Mouse (Mus musculus): ENCODE measurements around the gene Nuak1. TPM values are rescaled to one million over a fixed set of nuclear protein-coding genes. Genes with fewer than 3 reads are reported as not detected.

Nuak1 gene
- polyA plus RNA-seq, 1 experiment from 2014 or later: 4.0 TPM

DNA sequence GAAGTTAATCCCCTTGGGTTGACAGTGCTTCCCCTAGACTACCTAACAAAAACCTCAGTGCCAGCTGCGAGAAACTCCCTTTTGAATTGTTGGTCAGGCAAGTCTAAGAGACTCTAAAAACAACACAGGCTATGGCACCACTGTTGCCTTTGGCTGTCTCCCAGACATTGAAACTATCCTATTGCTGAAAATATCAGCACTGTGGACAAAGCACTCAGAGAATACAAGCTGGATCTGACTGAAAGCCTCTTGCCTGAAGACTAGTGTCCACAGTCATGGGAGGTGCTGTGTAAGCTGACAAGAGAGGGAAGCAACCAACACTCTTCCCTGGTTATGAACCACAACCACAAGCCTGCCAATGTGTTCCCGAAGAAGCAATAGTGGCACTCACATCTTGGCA is 96.9 kb downstream of the Nuak1 start:
- Histone ChIP-seq H3K9me3 (no peaks in the 10 kb centered on the region), H3K9ac (no peak overlapping the region), H3K27ac (no peak overlapping the region), H3K27me3 (no peaks in the 10 kb centered on the region), H3K4me3 (no peak overlapping the region), H3K36me3 (no peaks in the 10 kb centered on the region), H3K4me1 (0 out of 2 replicates have a peak, but pooled peaks cover 3% of the 10 kb centered on the region), H3K4me2 (replicated peaks) (no peak overlapping the region)
- ATAC-seq (ENCODE audit: low FRiP score, low read depth): no peak
- WGBS: 83% methylated on average over 2 of the region's 2 CpGs

DNA sequence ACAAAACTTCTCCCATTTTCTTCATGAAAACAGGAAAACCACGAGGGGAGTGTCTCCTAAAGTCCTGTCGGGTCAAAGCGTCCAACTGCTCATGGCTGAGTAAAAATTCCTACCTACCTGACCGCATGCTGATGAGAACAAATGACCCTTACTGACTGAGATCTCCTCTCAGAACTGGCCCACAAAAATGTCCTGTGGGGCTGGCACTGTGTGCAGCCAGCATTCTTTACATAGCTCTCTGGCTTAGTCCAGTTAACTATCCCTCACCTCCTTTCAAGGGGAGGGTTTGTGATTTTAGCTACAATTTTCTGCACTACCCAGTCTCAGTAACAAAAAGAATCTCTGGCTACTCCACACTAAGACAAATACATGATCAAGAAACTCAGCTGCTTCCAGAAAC is 100.9 kb downstream of the Nuak1 start:
- no peaks in the 10 kb centered on the region for H3K9me3 ChIP-seq
- H3K27me3 ChIP-seq: no peaks in the 10 kb centered on the region
- WGBS: 72% methylated on average over 4 of the region's 4 CpGs
- H3K4me1 ChIP-seq: no peaks in the 10 kb centered on the region
- H3K36me3 ChIP-seq: no peaks in the 10 kb centered on the region
- H3K27ac ChIP-seq: no peak overlapping the region
- H3K9ac ChIP-seq: no peak overlapping the region
- H3K4me3 ChIP-seq: no peak overlapping the region
- no peak for ATAC-seq (ENCODE audit: low FRiP score, low read depth)
- H3K4me2 ChIP-seq (replicated peaks): no peak overlapping the region

DNA sequence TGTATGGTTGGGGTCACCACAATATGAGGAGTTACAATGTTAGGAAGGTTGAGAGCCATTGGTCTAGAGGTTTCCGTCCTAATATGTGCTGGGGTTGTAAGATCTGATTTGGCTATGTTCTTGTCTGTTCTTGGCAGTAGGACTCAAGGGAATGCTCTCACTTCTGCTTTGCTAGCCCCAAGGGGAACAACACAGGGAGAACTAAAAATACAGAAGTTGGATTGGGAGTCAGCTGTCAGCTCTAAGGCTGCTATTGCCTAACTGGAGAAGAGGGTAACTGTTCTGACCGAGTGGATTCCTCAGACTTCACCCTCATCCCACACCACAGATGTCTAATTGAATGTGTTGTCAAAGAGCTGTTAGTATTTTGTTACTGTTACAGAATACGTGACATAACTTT is 101.6 kb downstream of the Nuak1 start:
- H3K27me3 ChIP-seq: no peaks in the 10 kb centered on the region
- H3K36me3 ChIP-seq: no peaks in the 10 kb centered on the region
- 81% methylated on average over 3 of the region's 3 CpGs for WGBS
- H3K27ac ChIP-seq: no peak overlapping the region
- no peak for ATAC-seq (ENCODE audit: low FRiP score, low read depth)
- H3K9me3 ChIP-seq: no peaks in the 10 kb centered on the region
- no peaks in the 10 kb centered on the region for H3K4me1 ChIP-seq
- no peak overlapping the region for H3K4me2 ChIP-seq (replicated peaks)
- H3K4me3 ChIP-seq: no peak overlapping the region
- H3K9ac ChIP-seq: no peak overlapping the region

DNA sequence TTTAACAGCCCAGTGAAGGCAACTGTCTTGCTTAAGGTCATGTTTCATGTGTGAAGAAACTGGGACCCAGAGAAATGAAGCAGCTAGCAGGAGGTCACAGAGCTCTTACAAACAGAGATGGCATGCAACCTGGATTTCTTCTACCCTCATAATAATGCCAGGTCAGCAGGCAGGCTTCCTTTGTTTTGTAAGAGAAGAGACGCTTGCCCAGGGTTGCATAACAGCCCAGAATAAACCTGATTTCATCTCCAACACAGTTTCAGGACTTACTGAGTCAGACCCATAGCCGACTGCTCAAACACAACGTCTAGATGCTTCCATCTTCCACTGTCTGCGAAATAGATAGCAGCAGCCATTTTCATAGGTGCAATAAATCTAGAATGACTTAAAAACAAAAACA is 105.0 kb downstream of the Nuak1 start:
- H3K4me3 ChIP-seq: no peak overlapping the region
- 0 out of 2 replicates have a peak, but pooled peaks cover 7% of the 10 kb centered on the region for H3K4me1 ChIP-seq
- H3K27me3 ChIP-seq: no peaks in the 10 kb centered on the region
- no peaks in the 10 kb centered on the region for H3K36me3 ChIP-seq
- no peak overlapping the region for H3K27ac ChIP-seq
- no peak for ATAC-seq (ENCODE audit: low FRiP score, low read depth)
- H3K4me2 ChIP-seq (replicated peaks): no peak overlapping the region
- WGBS: 84% methylated on average over 4 of the region's 4 CpGs
- no peak overlapping the region for H3K9ac ChIP-seq
- 0 out of 2 replicates have a peak, but pooled peaks cover 6% of the 10 kb centered on the region for H3K9me3 ChIP-seq

DNA sequence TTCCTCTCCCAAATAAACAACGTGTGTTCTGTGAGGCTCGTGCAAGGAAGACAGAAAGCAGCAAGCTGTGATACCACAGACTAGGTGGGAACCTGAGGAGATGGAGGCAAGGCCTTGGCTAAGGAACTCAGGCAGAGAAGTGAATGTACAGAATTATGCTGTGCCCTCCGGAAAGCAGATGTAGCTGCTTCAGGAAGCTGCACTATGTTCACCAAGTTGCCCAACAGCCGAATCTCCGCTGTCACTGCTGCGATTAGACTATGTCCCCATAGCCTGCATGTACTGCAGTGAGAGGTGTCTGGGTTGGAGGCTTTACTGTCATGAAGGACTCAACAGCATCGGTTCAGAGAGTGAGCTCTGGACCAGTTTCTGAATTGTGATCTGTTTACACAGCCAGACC is 110.6 kb downstream of the Nuak1 start:
- Histone ChIP-seq H3K27ac (no peak overlapping the region), H3K4me2 (replicated peaks) (no peak overlapping the region), H3K4me1 (peaks cover 15% of the 10 kb centered on the region; the same call in 1 of the 2 replicates), H3K27me3 (peaks cover 3% of the 10 kb centered on the region), H3K4me3 (no peak overlapping the region), H3K36me3 (no peaks in the 10 kb centered on the region), H3K9ac (no peak overlapping the region), H3K9me3 (0 out of 2 replicates have a peak, but pooled peaks cover 6% of the 10 kb centered on the region)
- ATAC-seq (ENCODE audit: low FRiP score, low read depth): no peak
- WGBS: 68% methylated on average over 7 of the region's 7 CpGs

DNA sequence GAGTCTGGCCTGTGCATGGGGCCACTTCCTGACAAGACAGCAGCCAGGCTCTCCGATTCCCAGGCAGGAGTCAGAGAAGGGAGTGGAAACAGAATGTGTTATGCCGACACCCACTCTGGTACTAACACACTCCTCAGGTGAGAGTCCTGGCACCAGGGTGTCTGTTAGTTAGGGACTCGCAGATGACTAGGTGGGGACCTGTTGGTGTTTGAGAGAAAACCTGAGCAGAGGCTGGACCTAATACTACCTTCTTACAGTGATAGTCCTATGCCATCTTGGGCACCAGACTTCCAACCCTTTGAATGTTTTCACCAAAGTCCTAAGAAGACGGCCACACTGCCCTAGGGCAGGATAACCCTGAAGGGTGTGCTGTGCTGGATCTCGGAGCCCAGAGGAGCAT is 111.1 kb downstream of the Nuak1 start:
- Histone ChIP-seq H3K36me3 (no peaks in the 10 kb centered on the region), H3K4me3 (no peak overlapping the region), H3K4me1 (peaks cover 15% of the 10 kb centered on the region; the same call in 1 of the 2 replicates), H3K4me2 (replicated peaks) (no peak overlapping the region), H3K27ac (no peak overlapping the region), H3K9me3 (0 out of 2 replicates have a peak, but pooled peaks cover 6% of the 10 kb centered on the region), H3K9ac (no peak overlapping the region), H3K27me3 (peaks cover 3% of the 10 kb centered on the region)
- ATAC-seq (ENCODE audit: low FRiP score, low read depth): no peak
- WGBS: 55% methylated on average over 5 of the region's 5 CpGs

DNA sequence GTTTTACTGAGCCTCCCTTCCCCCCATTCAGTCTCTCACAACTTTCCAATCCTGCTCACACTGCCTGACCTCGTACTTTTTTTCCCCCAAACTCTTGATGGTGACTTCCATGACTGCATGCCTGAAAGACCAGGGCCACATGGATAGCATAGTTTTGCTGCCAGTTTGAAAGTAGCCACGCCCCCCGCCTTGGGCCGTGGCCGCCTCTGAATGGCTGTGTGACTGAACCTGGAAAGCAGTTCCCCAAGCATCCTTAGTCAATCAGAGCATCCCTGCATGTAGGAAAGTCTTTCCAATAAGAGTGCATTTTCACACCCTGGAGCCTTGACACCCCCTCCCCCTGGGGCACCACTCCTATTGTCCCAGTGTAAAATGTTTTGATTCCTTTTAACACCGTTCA is 116.4 kb downstream of the Nuak1 start:
- H3K9me3 ChIP-seq: no peaks in the 10 kb centered on the region
- ATAC-seq (ENCODE audit: low FRiP score, low read depth): no peak

More for the DNA sequence above, 116.4 kb downstream of the Nuak1 start:
- no peaks in the 10 kb centered on the region for H3K36me3 ChIP-seq
- H3K4me1 ChIP-seq: 0 out of 2 replicates have a peak, but pooled peaks cover 6% of the 10 kb centered on the region
- H3K27me3 ChIP-seq: no peaks in the 10 kb centered on the region; the same call in 1 of the 2 replicates
- H3K9ac ChIP-seq: no peak overlapping the region
- H3K4me3 ChIP-seq: no peak overlapping the region
- no peak overlapping the region for H3K4me2 ChIP-seq (replicated peaks)
- H3K27ac ChIP-seq: no peak overlapping the region
- 60% methylated on average over 6 of the region's 6 CpGs for WGBS

Other genes starting within 250 kb of the Nuak1 start
- 117 and 120 TPM in 2 replicates for gene Ckap4, start 93.5 kb upstream of the Nuak1 start, polyA plus RNA-seq (2015; fragmentation: Nextera tagmentation; extraction: Ambion mirVana)
- 21.6 and 23.0 TPM in 2 replicates for gene Tcp11l2, start 136.0 kb upstream of the Nuak1 start, polyA plus RNA-seq (2015; fragmentation: Nextera tagmentation; extraction: Ambion mirVana)
- gene Polr3b, start 181.7 kb upstream of the Nuak1 start, polyA plus RNA-seq (2015; fragmentation: Nextera tagmentation; extraction: Ambion mirVana): 15.4 and 16.0 TPM in 2 replicates

All from limb, embryonic 13.5 days (tissue).